Mouse (Mus musculus) bone marrow, adult 2 months (tissue): Measurements from ENCODE around the gene Rapgef4.

Source experiments
- CTCF ChIP-seq: fragments of 200-500 bp; IDR thresholded peaks from 2 replicates; pipeline ENCODE4 v1.5.1; 2011; ENCODE audit warnings: low read length, control low read depth; ENCODE audit not compliant: control insufficient read depth, insufficient read depth
- POLR2A ChIP-seq: fragments of 200-500 bp; IDR thresholded peaks from 2 replicates; pipeline ENCODE4 v1.6.1; 2011; ENCODE audit warnings: low read depth, mild to moderate bottlenecking, control low read depth, low read length, borderline replicate concordance; ENCODE audit not compliant: control insufficient read depth

GRCm38 (mm10) chr2:72175536-72175935 lies 194.5 kb downstream of the Rapgef4 start:
- TF ChIP-seq CTCF (no peak), POLR2A (no peak)
